Mouse (Mus musculus): Measurements from ENCODE around the gene Prkcq.

- TF ChIP-seq CTCF (IDR thresholded peaks at IDR 0.05; ENCODE audit: low read depth, low read length) = no peak
- TF ChIP-seq POLR2A (IDR thresholded peaks at IDR 0.05; ENCODE audit: extremely low read depth, insufficient read depth, low read length) = no peak
Measured at GRCm38 (mm10) chr2:11347791-11348190, 175.9 kb downstream of the Prkcq start.
